Mouse (Mus musculus) kidney, postnatal 4 days (tissue): ENCODE measurements around the gene Wars.

ENCODE experiments used
- DNase-seq, 2 experiments: peaks; one replicate each; pipeline ENCODE4 v3.0.0; 2021; ENCODE audit warnings: mixed read lengths in 2 of 2

The Wars gene

GRCm38 (mm10) chr12:108893715-108894431, at the start of gene Wars:
Wars (minus strand) TSS chr12:108894174.
- DNase-seq = peak; percentile 95 to 97

DNA sequence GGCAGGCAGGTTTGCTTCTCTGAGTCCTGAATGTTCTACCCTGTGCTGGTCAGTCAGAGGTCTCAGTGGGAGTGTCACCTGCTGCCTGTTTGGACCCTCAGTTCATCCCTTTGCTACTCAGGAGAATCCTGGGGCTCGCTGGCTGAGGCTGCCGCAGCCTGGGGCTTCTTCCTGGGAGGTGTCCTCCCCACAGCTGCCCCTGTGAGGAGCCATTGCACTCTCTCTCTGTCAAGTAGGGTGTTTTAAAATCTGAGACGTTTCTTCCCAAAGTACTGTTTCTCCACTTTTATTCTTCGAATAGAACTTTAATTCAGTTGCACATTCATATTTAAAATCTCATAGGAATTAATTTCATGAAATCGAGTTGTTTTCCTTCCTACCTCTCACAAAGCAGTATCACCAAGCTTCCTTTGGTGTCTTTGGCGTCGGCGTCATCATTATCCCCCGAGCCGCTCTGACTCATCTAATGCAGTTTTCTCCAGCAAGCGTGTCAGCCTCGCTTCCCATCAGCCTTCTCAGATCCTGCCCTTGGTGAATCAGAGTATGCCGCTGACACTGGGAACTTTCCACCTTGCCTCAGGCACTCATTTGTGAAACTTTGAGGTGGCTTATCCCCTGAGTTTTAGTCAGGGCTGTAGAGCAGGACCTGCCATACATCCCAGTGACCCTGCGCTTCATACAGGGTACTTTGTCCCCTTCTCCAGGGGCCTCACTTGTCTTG, 48.4 kb upstream of the Wars start:
- no peak for DNase-seq

DNA sequence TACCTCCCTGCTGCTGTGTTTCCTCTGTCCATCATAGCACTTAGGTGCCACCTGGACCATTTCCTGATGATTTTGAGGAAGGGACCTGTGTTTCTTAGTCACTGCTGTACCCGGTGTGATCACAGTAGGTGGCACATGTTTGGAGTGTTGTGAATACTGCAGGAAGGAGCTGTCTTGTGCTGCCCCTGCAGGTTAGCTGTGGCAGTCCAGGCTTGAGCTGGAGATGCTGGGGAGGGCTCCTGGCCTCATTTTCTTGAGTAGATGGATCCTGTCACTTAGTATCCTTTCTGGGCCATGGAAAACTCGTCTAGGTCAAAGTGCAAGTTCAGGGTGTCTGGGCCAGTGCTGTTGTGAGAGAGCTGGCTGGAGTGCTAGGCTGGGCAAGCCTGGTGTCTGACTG, 47.3 kb upstream of the Wars start:
- DNase-seq = no peak

DNA sequence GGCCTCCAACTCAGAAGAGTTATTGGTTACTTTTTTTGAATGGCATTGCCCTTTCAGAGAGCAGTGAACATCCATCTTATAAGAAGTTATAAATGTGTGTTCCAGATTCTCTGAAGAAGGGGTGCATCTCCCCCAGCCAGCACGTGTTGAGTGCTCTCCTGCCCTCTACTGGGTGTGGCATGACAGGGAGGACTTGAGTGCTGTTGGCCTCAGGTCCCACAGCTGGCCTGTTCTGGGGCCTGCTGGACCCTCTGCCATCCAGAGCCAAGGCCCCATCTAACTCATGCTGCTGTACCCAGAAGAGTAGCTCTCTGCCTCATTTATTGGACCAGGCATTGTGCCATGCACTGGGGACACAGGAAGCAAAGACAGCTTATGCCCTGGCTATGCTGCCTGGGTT, 46.3 kb upstream of the Wars start:
- no peak for DNase-seq

DNA sequence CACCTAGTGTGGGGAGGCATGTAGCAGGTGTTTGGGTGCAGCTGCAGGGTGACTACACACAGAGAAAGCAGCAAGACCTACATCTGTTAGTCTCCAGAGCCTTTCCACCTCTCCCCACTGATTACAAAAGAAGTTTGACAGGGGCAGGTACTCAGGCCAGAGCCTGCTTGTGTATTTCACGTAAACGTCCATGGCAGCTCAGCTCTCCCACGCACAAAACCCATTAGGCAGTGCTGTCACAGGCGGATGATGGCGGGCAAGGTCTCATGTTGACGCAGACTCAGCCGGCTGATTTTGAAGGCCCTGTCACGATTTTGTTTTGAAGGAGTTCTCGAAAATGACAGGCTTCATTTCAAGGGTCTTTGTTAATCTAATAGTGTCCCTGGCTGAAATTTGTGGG, 45.3 kb upstream of the Wars start:
- peak in 1 of 2 experiments; percentile 42 for DNase-seq

DNA sequence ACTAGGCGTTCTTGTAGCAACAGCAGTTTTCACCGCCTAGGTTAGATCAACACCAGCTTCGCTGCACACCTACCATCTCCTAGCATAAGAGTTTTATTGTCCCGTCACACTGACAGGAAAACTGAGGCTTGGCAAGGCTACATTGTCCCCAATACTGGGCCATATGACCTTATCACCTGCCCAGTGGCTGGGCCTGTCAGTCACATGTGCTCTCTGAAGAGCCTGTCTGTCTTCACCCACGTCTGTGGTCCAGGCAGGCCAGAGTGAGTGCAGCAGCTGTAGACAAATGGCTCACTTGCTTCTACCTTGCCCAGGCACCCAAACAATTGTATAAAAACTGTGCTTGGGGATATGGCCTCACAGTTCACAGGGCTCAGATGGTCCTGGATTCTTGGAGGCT, 44.9 kb upstream of the Wars start:
- DNase-seq = no peak

DNA sequence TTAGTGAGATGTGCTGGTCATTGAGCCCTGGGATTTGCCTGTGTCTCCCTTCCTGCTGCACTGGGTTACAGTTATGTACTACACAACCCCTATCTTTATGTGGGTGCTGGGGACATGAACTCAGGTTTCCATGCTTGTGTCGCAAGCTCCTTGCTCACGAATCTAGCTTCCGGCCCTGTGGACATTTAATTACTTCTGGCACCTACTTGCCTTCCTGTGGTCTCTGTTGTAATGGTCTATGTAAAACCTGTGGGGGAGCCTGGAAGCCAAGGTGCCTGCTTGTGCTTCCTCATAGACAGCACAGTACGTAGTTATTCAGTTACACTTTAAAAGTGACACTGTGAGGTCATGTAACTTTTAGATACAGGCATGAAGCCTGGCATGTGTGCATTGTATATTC, 43.5 kb upstream of the Wars start:
- DNase-seq = no peak

DNA sequence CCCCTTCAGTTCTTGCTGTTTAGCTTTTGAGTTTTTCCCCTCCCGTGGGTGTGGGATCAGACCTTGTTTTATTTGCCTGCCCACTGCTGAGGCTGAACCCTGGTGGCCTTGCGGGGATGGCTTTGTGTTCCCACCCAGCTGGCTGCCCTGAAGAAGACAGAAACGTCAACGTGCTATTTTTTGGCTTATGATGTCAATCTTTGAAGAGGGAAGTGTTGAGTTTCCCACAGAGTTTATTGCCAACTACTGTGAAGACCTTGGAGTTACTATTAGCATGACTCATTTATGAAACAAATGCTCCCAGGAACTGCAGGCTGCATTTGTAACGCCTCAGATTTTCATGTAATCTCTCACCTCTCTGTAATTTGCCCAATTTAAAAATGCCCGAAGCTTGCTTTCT, 42.9 kb upstream of the Wars start:
- no peak for DNase-seq

- DNase-seq = no peak
Measured at GRCm38 (mm10) chr12:108934231-108934630, 40.3 kb upstream of the Wars start.

DNA sequence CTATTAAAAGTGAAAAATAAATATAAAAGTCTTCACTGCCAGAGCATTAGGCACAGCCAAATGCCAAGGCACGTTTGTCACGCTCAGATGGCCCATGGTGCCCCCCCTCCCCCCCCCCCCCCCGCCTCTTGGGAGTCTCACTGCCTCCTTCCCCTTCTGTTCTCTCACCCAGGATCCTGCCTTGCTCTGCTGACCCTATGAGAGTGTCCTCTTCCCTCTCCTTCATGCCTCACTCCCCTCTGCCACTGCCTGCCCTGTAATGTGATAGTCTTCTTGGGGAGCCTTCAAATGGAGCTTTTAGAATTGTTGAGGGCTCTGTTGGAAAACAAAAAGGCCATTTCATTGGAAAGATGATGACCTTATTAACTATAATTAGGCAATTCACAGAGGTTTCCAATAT, 38.1 kb upstream of the Wars start:
- DNase-seq = no peak

DNA sequence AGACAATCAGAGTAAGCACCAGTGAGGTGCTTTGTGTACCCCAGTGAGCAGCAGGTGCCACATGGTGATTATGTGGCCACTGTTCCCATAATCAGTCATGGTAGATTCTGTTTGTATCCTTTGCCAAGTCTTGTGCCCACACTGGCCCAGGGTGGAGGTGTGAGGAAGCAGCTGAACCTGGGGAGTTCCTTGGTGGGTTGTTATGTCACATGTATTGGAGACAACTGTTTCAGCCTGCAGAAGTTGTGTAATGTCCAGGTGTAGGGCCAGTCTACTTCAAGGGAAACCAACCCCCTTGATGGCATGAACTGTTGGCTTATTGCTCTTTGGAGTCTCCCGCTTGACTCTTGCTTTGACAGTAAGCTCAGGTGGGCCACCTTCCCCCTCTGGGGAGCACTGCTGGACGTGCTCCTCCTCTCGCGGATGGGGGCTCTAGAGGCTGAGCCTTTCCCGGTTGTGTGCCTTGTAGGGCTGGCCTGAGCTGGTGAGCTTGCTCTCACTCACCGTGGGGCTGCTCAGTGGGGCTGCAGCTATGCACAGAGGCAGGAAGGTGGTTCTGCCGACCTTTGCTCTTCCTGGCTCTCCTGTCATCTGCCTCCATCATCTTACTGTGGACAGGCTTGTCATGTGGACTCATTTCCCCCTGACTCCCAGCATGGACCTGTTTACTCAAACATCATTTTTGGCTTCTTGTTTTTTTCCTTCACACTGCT, 37.5 kb upstream of the Wars start:
- no peak for DNase-seq

DNA sequence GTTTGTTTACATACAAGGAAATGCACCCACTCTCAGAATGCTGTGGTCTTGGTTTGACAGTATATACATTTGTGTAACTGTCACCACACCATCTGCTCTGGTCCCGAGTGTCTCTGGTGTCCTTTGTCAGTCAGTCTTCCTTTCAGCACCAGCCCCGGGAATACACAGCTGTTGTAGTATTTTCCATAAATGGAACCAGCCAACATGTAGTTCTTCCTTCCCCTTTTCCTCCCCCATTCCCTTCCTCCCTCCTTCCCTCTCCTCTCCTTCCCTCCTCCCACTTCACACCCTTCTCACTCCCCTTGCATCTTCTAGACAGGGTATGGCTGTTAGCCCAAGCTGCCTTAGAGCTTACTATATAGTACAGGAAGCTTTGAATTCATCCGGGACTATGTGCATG, 35.5 kb upstream of the Wars start:
- no peak for DNase-seq

DNA sequence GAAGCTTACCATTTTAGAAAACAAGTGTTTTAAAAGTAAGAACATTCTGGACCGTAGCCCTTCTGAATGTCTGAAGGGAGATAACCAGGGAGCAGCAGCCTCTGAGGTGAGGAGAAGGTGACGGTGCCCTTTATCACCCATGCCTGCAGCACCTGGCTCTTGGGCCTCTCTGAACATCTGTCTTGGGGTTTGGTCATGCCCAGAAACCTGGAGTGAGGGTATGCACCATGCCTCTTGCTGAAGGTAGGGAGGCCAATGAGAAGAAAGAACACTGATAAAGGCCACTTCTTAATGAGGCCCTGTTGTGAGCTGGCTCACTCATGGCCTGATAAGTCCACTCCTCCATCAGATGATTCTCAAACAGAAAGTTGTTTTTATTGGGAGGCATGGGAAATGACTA, 34.3 kb upstream of the Wars start:
- no peak for DNase-seq

DNA sequence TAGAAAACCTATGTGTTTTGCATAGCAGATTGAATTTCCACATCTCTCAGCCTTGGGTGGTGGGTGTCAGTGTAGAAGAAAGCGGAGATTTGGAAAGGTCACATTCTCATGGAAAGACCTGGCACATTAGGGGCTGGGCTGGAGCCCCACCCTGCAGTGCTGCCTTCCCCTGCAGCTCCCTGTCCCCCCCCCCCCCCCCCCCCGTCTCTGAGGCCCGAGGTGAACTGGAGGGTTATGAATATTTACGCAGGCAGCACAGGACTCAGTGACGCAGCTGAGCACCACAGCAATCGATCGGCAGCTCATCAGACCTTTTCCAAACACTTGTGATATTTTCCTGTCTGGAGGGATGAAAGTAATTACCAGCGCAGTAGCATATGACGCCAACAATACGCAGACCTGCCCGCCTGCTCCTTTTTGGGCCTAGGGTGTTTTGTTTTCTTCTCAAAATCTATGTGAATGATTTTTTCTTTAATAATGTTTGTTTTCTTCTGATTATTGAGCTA, 32.7 kb upstream of the Wars start:
- DNase-seq = no peak

- DNase-seq = no peak
Measured at GRCm38 (mm10) chr12:108918753-108919152, 24.8 kb upstream of the Wars start.

DNA sequence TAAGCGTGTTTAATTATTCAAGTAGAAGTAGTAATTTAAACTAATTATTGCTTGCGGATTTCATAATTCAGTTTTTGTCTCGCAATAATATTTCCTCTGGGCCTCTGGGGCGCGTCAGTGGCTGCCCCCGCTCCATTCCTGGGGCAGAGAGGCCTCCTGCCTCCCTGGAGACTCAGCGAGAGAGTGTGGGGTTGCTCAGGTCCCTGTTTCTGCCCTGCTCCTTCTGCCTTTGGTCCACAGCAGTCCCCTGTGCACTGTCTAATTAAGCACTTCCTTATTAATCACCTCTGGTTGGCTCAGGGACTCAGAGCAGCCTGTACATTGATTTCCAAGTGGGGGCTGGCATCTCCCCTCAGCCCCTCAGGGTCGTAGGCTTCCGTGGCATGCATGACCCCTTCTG, 23.5 kb upstream of the Wars start:
- DNase-seq = no peak

- no peak for DNase-seq
Measured at GRCm38 (mm10) chr12:108916447-108917042, 22.6 kb upstream of the Wars start.

DNA sequence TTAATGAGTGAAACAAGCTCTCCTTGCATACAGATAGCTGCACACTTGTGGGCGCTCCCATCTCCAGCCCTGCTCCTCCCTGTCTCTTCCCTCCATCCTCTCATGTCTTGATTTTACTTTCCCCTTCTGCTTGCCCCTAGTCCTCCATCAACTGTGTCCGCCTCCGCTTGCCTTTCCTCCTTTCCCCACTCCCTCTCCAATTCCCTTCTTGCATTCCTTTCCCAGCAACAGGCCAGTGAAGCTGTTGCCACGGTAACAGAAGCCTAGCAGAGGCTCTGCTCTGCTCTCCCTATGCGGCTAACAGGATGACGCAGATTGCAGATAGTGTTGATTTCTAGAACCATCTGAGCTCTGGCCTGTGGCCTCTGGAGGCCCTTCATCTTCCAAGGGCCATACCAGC, 21.9 kb upstream of the Wars start:
- DNase-seq = peak; percentile 55 to 69

DNA sequence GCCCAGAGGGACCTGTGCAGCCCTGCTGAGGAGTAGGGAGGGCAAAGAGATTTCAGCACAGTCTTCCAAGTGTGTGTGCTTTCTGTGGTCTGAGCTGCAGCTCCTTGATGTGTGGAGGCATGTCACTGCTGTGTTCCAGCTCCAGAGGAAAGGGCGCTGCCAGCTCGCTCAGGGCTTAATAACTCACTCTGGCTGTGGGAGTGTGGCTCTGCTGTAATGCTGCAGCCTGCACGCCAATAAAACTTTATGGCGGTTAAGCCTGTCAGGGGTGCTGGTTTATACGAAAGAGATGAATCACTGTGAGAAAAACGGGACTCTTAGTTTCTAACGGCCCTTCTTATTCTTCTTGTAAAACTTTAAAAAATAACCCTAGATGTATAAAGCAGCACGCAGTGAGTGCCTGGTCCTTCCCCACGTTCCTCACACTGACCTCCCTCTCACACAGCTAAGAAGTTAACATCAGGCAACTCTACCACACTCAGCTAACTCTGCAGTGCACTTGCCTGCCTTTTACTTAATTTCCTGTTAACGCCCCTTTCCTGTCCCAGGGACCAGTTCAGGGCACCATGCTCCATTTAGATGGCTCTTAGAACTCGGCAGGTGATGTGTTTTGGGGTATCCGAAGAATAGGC, 20.9 kb upstream of the Wars start:
- DNase-seq = peak; percentile 35 to 56

DNA sequence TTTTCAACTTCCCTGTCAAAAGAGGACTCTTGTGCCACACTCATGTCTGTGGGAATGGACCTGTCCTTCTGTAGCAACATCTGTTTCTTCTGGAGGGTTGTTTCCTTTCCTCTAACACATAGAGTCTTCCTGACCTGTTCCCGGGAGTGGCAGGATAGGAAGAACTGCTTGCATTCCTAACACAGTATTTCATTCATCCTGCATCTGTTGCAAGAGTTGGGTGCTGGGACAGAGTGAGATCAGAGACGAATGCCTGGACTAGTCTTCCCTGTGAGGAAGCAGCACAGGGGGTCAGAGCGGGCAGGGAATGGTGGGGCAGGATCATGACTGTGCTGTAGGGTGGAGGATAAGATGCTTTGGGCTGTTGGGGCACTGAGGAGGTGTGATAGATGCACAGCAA, 20.2 kb upstream of the Wars start:
- no peak for DNase-seq

DNA sequence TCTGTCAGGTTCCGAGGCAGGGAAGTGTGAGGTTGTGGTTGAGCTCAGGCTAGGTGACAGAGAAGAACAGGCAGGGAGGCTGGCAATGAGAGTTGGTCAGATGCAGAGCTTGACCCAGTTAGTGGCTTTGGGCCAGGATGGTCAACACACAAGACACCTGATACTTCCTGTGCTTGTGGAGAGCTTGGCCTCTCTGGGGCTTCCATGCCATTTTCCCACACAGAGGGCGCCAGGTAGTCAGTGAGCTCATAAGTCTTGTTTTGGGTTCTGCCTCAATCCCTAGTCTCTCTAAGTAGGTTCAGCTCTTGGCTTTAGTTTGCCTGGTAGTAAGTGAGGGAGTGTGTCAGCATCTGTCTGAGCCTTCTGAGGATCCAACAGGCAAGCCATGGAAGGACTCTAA, 18.5 kb upstream of the Wars start:
- no peak for DNase-seq

- DNase-seq = peak in 1 of 2 experiments; percentile 46
Measured at GRCm38 (mm10) chr12:108909846-108910433, 16.0 kb upstream of the Wars start.
